Mouse (Mus musculus): Measurements from ENCODE around the gene Gpr19.

- TF ChIP-seq MAX (IDR thresholded peaks at IDR 0.05) (no peak), CTCF (IDR thresholded peaks at IDR 0.05; ENCODE audit: control insufficient read depth, insufficient read depth, insufficient read length) (no peak), USF1 (IDR thresholded peaks at IDR 0.05; ENCODE audit: low read depth) (no peak), MYOG (IDR thresholded peaks at IDR 0.05; ENCODE audit: control insufficient read depth, extremely low read depth, insufficient read length) (no peak), FOSL1 (IDR thresholded peaks at IDR 0.05; ENCODE audit: insufficient read depth, low read length, poor library complexity, severe bottlenecking) (no peak), MYOD1 (IDR thresholded peaks at IDR 0.05; ENCODE audit: control insufficient read depth, insufficient read length, low read depth) (no peak), CEBPB (IDR thresholded peaks at IDR 0.05; ENCODE audit: low read depth) (no peak)
These were observed 1.6 kb downstream of the Gpr19 start for GRCm38 (mm10) chr6:134896570-134897436.
